Mouse (Mus musculus) embryonic facial prominence, embryonic 12.5 days (tissue): ENCODE results near the gene C130074G19Rik. TPM values are rescaled to one million over a fixed set of nuclear protein-coding genes. Genes with fewer than 3 reads are reported as not detected.

Experiments
- ATAC-seq: fragments of 200-750 bp; cut with Nextera tagmentation; 2 replicates; pipeline ENCODE4 v1.8.0; 2017; ENCODE audit not compliant: insufficient number of reproducible peaks, insufficient read depth, low FRiP score, low TSS enrichment
- H3K27ac ChIP-seq: fragments of 300-500 bp; sonication (generic); 2 replicates; pipeline ENCODE4 v1.5.1; 2016; ENCODE audit warnings: mild to moderate bottlenecking
- H3K27me3 ChIP-seq: fragments of 300-500 bp; sonication (generic); 2 replicates; pipeline ENCODE4 v1.6.1; 2016; ENCODE audit warnings: mild to moderate bottlenecking, moderate library complexity
- H3K36me3 ChIP-seq: fragments of 300-500 bp; sonication (generic); 2 replicates; pipeline ENCODE4 v1.6.1; 2016; ENCODE audit warnings: mild to moderate bottlenecking
- H3K4me1 ChIP-seq: fragments of 300-500 bp; sonication (generic); 2 replicates; pipeline ENCODE4 v1.6.1; 2016
- H3K4me2 ChIP-seq: fragments of 300-500 bp; sonication (generic); replicated peaks from 2 replicates; pipeline ENCODE4 v1.6.1; 2016; ENCODE audit warnings: mild to moderate bottlenecking, moderate library complexity
- H3K4me3 ChIP-seq: fragments of 300-500 bp; sonication (generic); 2 replicates; pipeline ENCODE4 v1.5.1; 2016; ENCODE audit warnings: mild to moderate bottlenecking
- H3K9ac ChIP-seq: fragments of 300-500 bp; sonication (generic); 2 replicates; pipeline ENCODE4 v1.6.1; 2016; ENCODE audit warnings: mild to moderate bottlenecking, moderate library complexity
- H3K9me3 ChIP-seq: fragments of 300-500 bp; sonication (generic); 2 replicates; pipeline ENCODE4 v1.6.1; 2016; ENCODE audit warnings: mild to moderate bottlenecking, moderate library complexity
- WGBS: fragments of 180-500 bp; shearing (Covaris S2); methylation state at CpG from one replicate; pipeline ENCODE4 v1.1.7; 2016; 5-methylcytosine and 5-hydroxymethylcytosine counted together
- polyA plus RNA-seq: library from polyadenylated mRNA; unstranded; fragments of >200 nt; fragmentation: Nextera tagmentation; extraction: Ambion mirVana; gene quantifications from 2 replicates; pipeline ENCODE4 v1.2.1, GENCODE M21; 2016

Gene C130074G19Rik
- polyA plus RNA-seq, 1 experiment from 2014 or later: 1.3 TPM

DNA sequence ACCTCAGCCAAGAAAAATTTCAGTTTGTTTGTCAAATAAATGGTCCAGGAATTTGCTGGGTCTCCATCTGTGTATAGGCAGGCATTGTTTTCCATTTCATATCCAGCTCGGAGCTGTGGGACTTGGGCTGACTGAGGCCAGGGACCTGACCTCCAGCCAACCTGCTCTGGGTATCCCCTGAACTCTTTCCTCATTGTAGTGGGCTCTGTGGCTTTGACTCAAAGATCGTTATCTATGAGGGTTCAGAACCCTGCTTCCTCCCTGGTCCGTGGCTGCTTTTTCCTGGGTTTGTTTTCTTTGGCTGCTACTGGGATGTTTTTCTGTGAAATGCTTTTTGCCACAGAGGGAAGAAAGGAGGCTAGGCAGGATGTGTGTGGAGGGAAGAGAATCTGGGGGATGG is 29.1 kb downstream of the C130074G19Rik start:
- no peak overlapping the region for H3K9ac ChIP-seq
- peaks cover 6% of the 10 kb centered on the region; the same call in 1 of the 2 replicates for H3K4me1 ChIP-seq
- no peaks in the 10 kb centered on the region for H3K9me3 ChIP-seq
- peaks cover 10% of the 10 kb centered on the region; the same call in 1 of the 2 replicates for H3K27me3 ChIP-seq
- H3K36me3 ChIP-seq: no peaks in the 10 kb centered on the region
- ATAC-seq: no peak
- no peak overlapping the region for H3K4me2 ChIP-seq
- WGBS: 50% methylated on average over 3 of the region's 3 CpGs
- H3K27ac ChIP-seq: no peak overlapping the region
- H3K4me3 ChIP-seq: no peak overlapping the region

DNA sequence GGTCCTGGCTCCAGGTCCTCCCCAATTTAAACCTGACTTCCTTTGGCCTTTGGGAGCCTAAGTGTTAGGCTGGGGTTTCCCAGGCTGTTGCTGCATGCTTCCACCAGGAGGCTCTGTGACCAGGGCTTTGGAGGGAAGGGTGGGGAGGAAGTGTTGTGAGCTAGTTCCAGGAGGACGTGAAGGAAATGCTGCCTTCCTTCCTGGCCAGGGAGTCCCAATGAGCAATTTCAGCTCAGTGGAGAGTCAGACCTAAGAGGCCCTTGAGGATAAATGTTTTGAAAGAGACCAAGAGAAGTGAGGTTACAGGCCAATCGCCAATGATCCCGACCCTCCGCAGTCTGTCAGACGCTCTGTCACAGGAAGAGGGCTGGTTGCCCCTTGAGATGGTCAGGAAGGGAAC is 29.7 kb downstream of the C130074G19Rik start:
- no peak overlapping the region for H3K27ac ChIP-seq
- H3K9ac ChIP-seq: no peak overlapping the region
- no peaks in the 10 kb centered on the region for H3K36me3 ChIP-seq
- 21% methylated on average over 5 of the region's 5 CpGs for WGBS
- no peak overlapping the region; the same call in 1 of the 2 replicates for H3K4me3 ChIP-seq
- no peaks in the 10 kb centered on the region for H3K9me3 ChIP-seq
- H3K4me1 ChIP-seq: peaks cover 6% of the 10 kb centered on the region; the same call in 1 of the 2 replicates
- H3K27me3 ChIP-seq: peaks cover 13% of the 10 kb centered on the region; the same call in 1 of the 2 replicates
- H3K4me2 ChIP-seq: peak overlapping the region; percentile 21
- ATAC-seq: 0 out of 2 replicates have a peak, but pooled peaks have one; percentile 38

- WGBS: 18% methylated on average over 31 of the region's 31 CpGs
- H3K9ac ChIP-seq: no peak overlapping the region
Observed at GRCm38 (mm10) chr1:184851741-184852618, 31.0 kb downstream of the C130074G19Rik start.

DNA sequence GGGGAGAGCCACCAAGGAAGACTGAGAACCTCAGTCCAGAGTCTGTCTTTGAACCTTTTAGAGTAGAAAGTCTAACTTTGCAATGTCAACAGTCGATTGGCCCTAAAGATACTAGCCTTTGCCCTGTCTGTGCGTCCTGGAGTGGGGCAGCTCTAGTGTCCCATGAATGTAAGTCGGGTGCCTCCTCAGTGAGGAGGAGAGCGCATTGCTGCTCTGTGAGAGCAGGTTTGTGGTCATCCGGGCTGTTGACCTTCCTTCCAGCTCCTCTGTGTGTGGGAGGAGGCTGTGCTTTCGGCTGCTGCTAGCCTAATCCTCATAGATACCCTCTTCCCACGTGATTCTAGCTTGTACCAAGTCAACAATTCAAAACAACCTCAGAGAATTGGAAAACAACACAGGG is 31.9 kb downstream of the C130074G19Rik start:
- no peak overlapping the region for H3K27ac ChIP-seq

More at GRCm38 (mm10) chr1:184851741-184852618, 31.0 kb downstream of the C130074G19Rik start:
- peak; percentile 64; the same call in 1 of the 2 replicates for ATAC-seq
- Histone ChIP-seq H3K4me3 (0 out of 2 replicates have a peak overlapping the region, but pooled peaks have one; percentile 7), H3K9me3 (no peaks in the 10 kb centered on the region), H3K27me3 (peaks cover 15% of the 10 kb centered on the region; the same call in 1 of the 2 replicates), H3K4me1 (peaks cover 6% of the 10 kb centered on the region; the same call in 1 of the 2 replicates), H3K27ac (0 out of 2 replicates have a peak overlapping the region, but pooled peaks have one; percentile 7), H3K36me3 (no peaks in the 10 kb centered on the region), H3K4me2 (peak overlapping the region; percentile 38)

DNA sequence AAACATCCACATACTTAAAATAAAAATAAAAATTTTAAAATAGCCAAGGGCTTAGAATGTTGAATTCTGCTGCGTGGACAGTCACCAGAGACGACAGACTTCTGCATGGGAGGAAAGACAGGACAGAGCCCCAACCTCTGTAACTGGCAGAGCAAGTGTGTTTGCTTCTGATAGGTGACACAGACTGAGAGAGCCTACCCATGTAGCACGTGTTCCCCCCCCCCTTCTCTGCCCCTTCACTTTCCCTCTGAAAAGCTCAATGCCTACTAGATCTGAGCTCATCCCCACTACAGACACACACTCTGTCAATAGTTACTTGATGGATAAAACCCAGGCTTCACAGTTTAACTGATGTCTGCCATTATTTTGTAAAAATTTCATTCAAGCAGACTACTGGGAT is 36.0 kb downstream of the C130074G19Rik start:
- Histone ChIP-seq H3K36me3 (no peaks in the 10 kb centered on the region), H3K4me1 (peaks cover 18% of the 10 kb centered on the region), H3K27ac (no peak overlapping the region), H3K27me3 (peaks cover 20% of the 10 kb centered on the region; the same call in 1 of the 2 replicates), H3K9me3 (no peaks in the 10 kb centered on the region), H3K4me3 (no peak overlapping the region), H3K9ac (no peak overlapping the region), H3K4me2 (no peak overlapping the region)
- ATAC-seq: no peak
- WGBS: 61% methylated on average over 3 of the region's 3 CpGs

More for the DNA sequence above, 31.9 kb downstream of the C130074G19Rik start:
- Histone ChIP-seq H3K9ac (no peak overlapping the region), H3K9me3 (no peaks in the 10 kb centered on the region), H3K4me2 (no peak overlapping the region), H3K27me3 (peaks cover 22% of the 10 kb centered on the region; the same call in 1 of the 2 replicates), H3K4me3 (no peak overlapping the region), H3K36me3 (no peaks in the 10 kb centered on the region), H3K4me1 (peaks cover 10% of the 10 kb centered on the region; the same call in 1 of the 2 replicates)
- WGBS: 47% methylated on average over 7 of the region's 7 CpGs
- no peak for ATAC-seq

- peaks cover 14% of the 10 kb centered on the region for H3K4me1 ChIP-seq
- 4% methylated on average over 18 of the region's 18 CpGs for WGBS
- H3K9me3 ChIP-seq: no peaks in the 10 kb centered on the region
- peaks cover 16% of the 10 kb centered on the region; the same call in 1 of the 2 replicates for H3K27me3 ChIP-seq
- H3K27ac ChIP-seq: peak within 1 kb of the TSS; percentile 75
- peak within 1 kb of the TSS; percentile 86 for H3K4me3 ChIP-seq
- H3K9ac ChIP-seq: peak within 1 kb of the TSS; percentile 83
- peak within 1 kb of the TSS; percentile 79 for H3K4me2 ChIP-seq
- H3K36me3 ChIP-seq: no peaks in the 10 kb centered on the region
- no peak for ATAC-seq
Observed at GRCm38 (mm10) chr1:184846092-184846750, 36.8 kb downstream of the C130074G19Rik start, which contains the start of gene Marc2. Marc2 (minus strand) TSS chr1:184846451.

DNA sequence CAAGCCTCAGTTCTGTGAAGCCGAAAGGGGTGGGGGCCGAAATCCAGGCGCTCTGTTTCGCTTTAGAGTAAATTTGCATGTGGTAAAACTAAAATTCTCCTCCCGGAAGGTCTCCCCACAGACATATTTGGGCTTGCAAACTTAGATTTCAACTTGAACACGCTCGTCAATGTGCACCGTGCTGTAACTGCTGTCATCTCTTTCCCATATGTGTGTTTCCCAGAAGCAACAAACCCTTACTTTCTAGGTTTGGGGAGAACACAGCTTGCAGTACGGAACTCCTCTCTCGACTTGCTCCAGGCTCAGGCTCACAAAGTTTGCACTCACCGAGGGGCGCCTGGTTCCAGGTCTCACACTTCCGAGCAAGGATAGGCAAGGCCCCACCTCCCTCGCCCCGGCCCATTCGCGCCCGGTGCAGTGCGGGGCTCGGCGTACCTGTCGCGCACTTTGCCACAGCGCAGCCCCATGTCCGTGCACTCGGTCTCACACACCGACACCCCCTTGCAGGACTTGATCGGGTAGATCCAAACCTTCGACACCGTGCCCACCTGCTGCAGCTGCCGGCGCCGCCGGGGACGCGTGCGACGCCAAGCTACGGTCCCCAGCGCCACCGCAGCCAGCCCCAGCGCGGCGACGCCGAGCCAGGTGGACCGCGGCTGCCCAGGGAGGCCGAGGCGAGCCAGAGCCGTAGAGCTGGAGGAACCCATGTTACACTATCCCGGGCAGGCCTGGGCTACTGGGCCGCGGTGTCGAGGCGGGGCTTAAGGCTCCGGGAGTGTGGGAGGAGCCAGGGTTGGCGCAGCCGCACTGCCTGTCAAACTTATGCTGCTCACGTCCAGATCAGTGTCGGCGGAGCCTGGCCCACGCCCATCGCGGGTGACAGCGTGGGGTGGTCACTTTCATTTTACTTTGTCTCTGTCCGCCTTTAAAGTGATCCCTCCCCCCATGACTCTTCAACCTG is 37.6 kb downstream of the C130074G19Rik start:
- peak overlapping the region; percentile 75 for H3K27ac ChIP-seq
- WGBS: under 1% methylated on average over 67 of the region's 67 CpGs
- H3K4me3 ChIP-seq: peak overlapping the region; percentile 86
- peaks cover 14% of the 10 kb centered on the region for H3K4me1 ChIP-seq
- H3K9ac ChIP-seq: peak overlapping the region; percentile 83
- peaks cover 16% of the 10 kb centered on the region; the same call in 1 of the 2 replicates for H3K27me3 ChIP-seq
- H3K4me2 ChIP-seq: peak overlapping the region; percentile 79
- 0 out of 2 replicates have a peak, but pooled peaks cover 6% of the 10 kb centered on the region for H3K36me3 ChIP-seq
- peak; percentile 95 for ATAC-seq
- no peaks in the 10 kb centered on the region for H3K9me3 ChIP-seq

DNA sequence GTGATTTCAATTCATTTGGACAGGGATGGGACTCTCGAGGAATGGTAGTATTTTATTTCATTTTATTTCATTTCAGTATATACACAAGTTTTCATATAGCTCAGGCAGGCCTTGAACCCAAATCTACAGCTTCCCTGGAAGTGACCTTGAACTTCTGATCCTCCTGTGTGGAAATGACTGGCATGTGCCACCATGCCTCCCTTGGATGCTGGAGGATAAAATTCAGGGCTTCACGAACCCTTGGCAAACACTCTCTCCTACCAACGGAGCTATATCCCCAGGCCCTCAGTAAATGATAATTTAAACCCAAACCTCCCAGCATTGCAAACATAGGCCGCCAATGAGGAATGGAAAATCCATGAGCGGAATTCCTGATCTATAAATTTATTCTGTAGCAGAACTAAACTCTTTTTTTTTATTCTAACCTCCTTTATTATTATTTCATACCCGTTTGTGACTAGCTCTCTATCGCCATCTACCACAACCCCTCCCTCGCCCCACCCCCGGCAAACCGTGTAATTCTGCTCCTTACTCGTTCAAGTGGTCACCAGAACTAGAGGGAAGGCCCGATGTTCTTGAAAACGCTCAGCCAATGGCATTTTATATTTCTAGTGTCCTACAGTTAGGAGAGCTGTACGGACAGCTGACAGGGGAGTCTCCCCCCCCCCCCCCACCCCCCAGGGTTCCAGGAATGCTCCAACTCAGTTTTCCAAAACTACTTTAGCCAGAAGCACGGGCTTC is 38.5 kb downstream of the C130074G19Rik start:
- Histone ChIP-seq H3K27ac (peak overlapping the region; percentile 75; the same call in 1 of the 2 replicates), H3K36me3 (peaks cover 12% of the 10 kb centered on the region; the same call in 1 of the 2 replicates), H3K9me3 (no peaks in the 10 kb centered on the region), H3K4me1 (peaks cover 14% of the 10 kb centered on the region), H3K9ac (peak overlapping the region; percentile 83; the same call in 1 of the 2 replicates), H3K27me3 (peaks cover 16% of the 10 kb centered on the region; the same call in 1 of the 2 replicates), H3K4me2 (peak overlapping the region; percentile 79), H3K4me3 (peak overlapping the region; percentile 86)
- WGBS: 19% methylated on average over 15 of the region's 15 CpGs
- ATAC-seq: no peak

- Histone ChIP-seq H3K27me3 (no peaks in the 10 kb centered on the region), H3K4me1 (no peaks in the 10 kb centered on the region), H3K9ac (no peak overlapping the region), H3K36me3 (peaks cover 25% of the 10 kb centered on the region), H3K9me3 (no peaks in the 10 kb centered on the region), H3K27ac (no peak overlapping the region), H3K4me3 (no peak overlapping the region), H3K4me2 (no peak overlapping the region)
- WGBS: 86% methylated on average over 4 of the region's 4 CpGs
- no peak for ATAC-seq
Observed at GRCm38 (mm10) chr1:184837649-184838048, 45.4 kb downstream of the C130074G19Rik start.

DNA sequence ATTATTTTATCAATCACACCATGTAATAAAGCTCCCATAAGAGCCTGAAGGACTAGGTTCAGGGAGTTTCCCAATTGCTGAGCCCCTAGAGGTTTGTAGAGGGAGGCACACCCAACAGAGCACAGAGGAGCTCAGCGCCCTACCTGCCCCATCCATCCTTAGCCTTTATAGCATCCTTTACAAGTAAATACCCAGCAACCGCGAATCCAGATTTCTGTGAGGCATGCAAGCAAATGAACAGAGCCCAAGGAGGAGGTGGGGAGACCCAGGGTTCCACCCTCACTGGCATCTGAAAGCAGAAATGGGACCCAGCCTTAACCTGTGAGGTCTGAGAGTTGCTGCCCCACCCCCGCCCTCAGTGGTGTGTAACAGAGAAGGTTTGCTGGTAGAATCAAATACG is 46.7 kb downstream of the C130074G19Rik start:
- Histone ChIP-seq H3K27me3 (no peaks in the 10 kb centered on the region), H3K4me2 (no peak overlapping the region), H3K27ac (no peak overlapping the region), H3K9me3 (no peaks in the 10 kb centered on the region), H3K4me1 (no peaks in the 10 kb centered on the region), H3K9ac (no peak overlapping the region), H3K4me3 (no peak overlapping the region), H3K36me3 (peaks cover 37% of the 10 kb centered on the region)
- ATAC-seq: no peak
- WGBS: 77% methylated on average over 5 of the region's 5 CpGs
